Mouse (Mus musculus) right cerebral cortex, adult 2 months (tissue): ENCODE data around the gene Mgat4a.
A peak's percentile ranks its signal among the peaks of the same experiment; 100 is the strongest.

ENCODE experiments used
- DNase-seq, 2 experiments: peaks; one replicate each; pipeline ENCODE4 v3.0.0; 2021 to 2022; ENCODE audit warnings: low spot score in 2 of 2

Mgat4a gene

GRCm38 (mm10) chr1:37399734-37400133 is 141.1 kb downstream of the Mgat4a start:
- DNase-seq: no peak

GRCm38 (mm10) chr1:37398961-37399360 is 141.9 kb downstream of the Mgat4a start:
- no peak for DNase-seq

GRCm38 (mm10) chr1:37396481-37396880 is 144.3 kb downstream of the Mgat4a start:
- DNase-seq: no peak

- peak; percentile 34 to 50 for DNase-seq
Measured at GRCm38 (mm10) chr1:37393174-37393573, 147.6 kb downstream of the Mgat4a start.
